Mouse (Mus musculus) spleen, embryonic (tissue): ENCODE data around the gene Sesn3.

Experiments
- CTCF ChIA-PET: fragments of 350-600 bp; sonication (Branson Sonifier 250); formaldehyde crosslinking; loops from one replicate; lab custom pipeline; 2022; lab: Charles Lee

Gene Sesn3

DNA sequence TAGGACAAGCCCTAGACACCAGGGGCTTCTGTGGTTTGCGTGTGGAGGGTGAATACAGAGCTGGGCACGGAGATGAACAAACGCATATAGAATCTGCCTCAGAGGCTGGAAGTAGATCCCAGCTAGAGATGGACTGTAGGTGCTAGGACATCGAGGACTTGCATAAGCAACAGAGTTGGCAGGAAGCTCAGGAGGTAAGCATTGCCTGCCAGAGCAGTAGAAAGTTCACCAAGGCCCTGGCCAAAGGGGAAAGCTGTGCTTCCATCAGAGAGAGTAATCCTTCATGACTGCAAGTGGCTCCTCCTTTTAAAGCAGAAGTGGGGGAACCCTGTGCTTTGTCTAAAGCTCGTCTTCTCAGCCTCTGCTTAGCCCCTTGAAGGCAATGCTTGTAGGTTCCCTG is 74.5 kb downstream of the Sesn3 start:
- CTCF ChIA-PET = interaction anchor here (1.1 kb wide), 1 partner anchor 16 kb away, joined by 3 read pairs; no protein-coding TSS in a partner anchor

DNA sequence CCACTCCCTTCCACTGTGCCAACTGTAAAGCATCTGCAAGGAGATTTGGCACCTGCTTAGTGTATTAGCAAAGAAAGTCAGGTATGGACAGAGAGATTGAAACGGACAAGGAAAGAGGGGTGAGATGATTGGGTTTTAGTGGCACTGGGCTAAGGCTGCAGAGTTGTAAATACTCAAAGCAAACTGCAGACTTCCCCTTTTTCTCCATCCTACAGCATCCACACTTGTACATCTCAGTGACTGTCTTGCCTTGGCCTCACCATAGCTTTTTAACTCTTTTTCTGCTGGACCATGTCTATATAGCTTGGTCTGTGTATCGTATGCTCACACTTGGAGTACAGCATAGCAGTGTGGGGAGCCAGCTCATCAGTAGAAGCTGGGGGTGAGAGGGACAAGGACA is 75.9 kb downstream of the Sesn3 start:
- CTCF ChIA-PET = interaction anchor here (0.6 to 1.2 kb wide), 2 partner anchors 13 to 728 kb away, joined by 3 read pairs; no protein-coding TSS in a partner anchor

DNA sequence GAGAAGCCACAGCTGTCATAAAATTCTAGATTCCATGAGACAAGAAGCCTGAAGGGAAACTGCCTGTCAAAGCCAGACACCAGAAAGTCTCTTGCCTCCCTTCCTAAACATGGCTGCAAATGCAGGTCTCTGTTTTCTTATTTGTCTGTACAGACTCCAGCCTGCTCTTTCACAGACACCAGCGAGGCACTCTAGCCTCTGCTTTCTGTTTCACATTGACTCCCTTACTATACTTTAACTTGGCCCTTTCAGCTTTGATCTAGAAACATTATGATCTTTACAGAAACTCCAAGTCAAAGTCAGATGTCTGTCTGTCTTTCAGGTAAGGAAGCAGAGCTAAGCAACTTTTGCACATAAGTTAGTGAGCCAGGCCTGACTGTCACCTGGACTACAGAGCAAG is 77.5 kb downstream of the Sesn3 start:
- CTCF ChIA-PET = no interaction called here

DNA sequence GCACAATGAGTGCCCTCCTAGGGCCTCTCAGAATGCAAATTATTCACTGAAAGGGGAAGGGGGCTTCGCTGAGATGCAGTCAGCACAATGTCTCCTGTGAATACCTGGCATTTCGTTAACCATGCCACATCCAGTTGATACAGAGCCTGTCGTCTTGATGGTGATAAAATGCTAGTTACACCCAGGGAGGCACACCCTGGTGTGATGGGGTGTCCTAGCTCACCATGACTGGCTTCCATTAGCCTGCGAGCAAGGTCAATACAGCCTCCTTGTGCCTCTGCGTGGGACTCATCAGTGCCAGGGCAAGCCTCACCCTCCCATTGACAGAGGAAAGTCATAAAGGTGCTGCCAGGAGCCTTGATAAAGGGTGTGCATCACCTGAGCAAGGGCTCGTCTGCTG is 80.0 kb downstream of the Sesn3 start:
- CTCF ChIA-PET = interaction anchor here (0.7 kb wide), 1 partner anchor 429 kb away, joined by 3 read pairs; no protein-coding TSS in a partner anchor

DNA sequence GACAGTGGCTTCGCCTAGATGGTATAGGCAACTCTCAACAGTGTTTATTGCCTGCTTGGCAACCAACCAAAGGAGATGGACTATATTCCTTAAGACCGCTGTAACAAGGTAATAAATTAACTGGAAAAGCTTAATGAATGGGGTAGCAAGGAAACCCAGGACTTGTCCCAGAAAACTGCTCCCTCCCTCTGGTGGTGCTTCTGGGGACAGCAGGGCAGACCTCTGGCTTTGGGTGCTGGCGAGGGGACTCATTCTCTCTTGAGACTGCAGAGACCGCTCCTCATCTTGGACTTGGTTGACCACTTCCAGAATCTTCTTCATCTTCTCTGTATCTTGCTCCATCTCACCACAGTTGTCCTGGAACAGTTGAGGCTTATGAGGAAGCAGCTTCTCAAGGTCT is 82.2 kb downstream of the Sesn3 start:
- CTCF ChIA-PET = no interaction called here

GRCm38 (mm10) chr9:14362068-14362768 is 87.4 kb downstream of the Sesn3 start:
- CTCF ChIA-PET = interaction anchor here (0.5 kb wide), 1 partner anchor 35 kb away, joined by 3 read pairs; no protein-coding TSS in a partner anchor

DNA sequence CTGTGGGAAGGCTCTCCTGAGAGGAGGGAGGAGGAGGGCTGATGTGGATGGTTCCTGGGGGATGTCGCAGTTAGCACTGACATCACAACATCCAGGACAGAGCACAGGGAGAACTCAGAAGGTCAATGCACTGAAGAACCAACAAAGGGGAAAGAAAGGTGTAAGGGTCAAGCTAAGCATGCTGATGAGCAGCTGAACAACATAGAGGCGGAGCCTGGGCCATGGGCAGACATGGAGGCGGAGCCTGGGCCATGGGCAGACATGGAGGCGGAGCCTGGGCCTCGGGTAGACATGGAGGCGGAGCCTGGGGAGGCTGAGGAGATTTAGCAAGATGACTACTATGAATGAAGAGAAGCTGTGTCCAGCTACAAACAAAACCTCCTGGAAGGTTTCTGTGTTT is 88.7 kb downstream of the Sesn3 start:
- CTCF ChIA-PET = interaction anchor here (0.7 to 1.1 kb wide), 2 partner anchors 12 to 188 kb away, joined by 3 to 6 read pairs; no protein-coding TSS in a partner anchor

DNA sequence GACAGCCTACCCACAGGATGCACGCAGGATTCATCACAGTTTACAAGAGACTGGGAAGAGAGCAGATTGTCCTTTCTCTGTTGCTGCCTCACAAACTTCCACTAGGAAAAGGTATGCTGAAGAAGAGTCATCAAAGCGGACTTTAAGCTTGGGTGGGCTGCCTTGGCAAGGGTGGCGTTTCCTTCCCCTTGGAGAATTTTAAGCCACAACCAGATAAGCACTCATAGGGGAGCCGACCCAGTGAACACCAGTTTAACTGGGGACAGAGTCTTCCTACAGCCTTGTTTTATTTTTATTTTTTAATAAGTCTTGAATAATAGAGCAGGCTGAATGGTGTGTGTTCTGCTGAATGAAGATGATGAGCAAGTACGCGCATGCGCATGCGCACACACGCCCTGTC is 89.9 kb downstream of the Sesn3 start:
- CTCF ChIA-PET = interaction anchor here (0.7 to 1.1 kb wide), 2 partner anchors 14 to 16 kb away, joined by 3 read pairs; no protein-coding TSS in a partner anchor

GRCm38 (mm10) chr9:14365481-14366125 is 90.7 kb downstream of the Sesn3 start:
- CTCF ChIA-PET = interaction anchor here (0.7 kb wide), 1 partner anchor 17 kb away, joined by 3 read pairs; no protein-coding TSS in a partner anchor

DNA sequence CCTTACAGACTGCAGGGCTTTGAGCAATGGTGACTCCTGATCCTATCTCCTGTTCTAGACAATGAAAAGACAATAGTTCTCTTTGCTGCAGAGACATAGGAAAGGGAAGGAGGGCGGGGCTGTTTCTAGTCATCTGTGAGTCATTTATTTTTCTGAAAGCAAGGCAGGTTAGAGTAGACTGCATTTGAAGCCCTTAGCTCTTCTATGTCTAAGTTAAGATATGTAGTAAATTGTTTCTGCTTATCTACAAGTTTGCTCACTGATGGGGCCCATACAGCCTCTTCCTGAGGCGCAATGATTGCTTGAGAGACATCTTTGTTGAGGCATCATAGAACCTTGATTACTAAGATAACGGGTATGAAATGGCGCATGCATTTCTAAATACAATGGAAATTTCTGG is 93.0 kb downstream of the Sesn3 start:
- CTCF ChIA-PET = no interaction called here

DNA sequence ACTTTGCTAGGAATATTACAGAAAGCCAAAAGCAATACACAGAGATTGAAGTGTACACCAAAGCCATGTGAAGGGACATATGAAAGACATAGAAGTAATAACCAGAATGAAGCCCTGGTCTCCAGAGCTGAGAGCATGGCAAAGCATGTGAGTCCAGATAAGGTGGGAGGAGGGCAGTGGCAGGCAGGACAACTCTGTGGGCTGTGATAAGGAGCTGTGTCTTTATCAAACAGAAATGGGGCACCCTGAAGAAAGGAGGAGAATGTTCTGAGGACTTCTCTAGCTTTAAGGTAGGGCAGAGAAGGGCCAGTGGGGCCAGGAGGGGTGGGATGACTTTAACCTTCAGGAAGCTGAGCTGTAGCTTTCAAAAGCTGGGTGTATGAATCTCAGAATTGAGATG is 94.4 kb downstream of the Sesn3 start:
- CTCF ChIA-PET = no interaction called here

GRCm38 (mm10) chr9:14372440-14372839 is 97.6 kb downstream of the Sesn3 start:
- CTCF ChIA-PET = interaction anchor here (0.5 kb wide), 1 partner anchor 25 kb away, joined by 4 read pairs; no protein-coding TSS in a partner anchor

- CTCF ChIA-PET = no interaction called here
Observed at GRCm38 (mm10) chr9:14376149-14376548, 101.3 kb downstream of the Sesn3 start.

DNA sequence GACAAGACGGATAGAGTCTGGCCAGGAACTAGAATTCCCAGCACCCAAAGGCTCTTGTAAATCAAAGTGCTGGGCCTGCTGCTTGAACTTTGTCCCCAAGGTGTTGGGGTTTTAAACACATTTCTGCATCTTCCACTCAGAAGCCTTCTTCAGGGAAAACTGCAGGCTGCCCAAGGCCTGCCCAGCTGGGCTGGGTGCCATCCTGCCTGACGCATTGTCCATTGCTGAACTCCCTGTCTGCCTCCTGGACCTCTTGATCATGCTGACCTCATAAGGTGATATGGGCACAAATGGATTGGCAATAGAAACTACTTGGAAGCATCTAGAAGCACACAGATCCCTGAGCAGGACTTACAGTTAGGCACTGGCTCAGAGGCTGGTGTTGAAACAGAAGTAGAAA is 103.3 kb downstream of the Sesn3 start:
- CTCF ChIA-PET = interaction anchor here (0.6 kb wide), 1 partner anchor 505 kb away, joined by 3 read pairs; no protein-coding TSS in a partner anchor

- CTCF ChIA-PET = no interaction called here
Observed at GRCm38 (mm10) chr9:14379769-14380385, 105.0 kb downstream of the Sesn3 start.

DNA sequence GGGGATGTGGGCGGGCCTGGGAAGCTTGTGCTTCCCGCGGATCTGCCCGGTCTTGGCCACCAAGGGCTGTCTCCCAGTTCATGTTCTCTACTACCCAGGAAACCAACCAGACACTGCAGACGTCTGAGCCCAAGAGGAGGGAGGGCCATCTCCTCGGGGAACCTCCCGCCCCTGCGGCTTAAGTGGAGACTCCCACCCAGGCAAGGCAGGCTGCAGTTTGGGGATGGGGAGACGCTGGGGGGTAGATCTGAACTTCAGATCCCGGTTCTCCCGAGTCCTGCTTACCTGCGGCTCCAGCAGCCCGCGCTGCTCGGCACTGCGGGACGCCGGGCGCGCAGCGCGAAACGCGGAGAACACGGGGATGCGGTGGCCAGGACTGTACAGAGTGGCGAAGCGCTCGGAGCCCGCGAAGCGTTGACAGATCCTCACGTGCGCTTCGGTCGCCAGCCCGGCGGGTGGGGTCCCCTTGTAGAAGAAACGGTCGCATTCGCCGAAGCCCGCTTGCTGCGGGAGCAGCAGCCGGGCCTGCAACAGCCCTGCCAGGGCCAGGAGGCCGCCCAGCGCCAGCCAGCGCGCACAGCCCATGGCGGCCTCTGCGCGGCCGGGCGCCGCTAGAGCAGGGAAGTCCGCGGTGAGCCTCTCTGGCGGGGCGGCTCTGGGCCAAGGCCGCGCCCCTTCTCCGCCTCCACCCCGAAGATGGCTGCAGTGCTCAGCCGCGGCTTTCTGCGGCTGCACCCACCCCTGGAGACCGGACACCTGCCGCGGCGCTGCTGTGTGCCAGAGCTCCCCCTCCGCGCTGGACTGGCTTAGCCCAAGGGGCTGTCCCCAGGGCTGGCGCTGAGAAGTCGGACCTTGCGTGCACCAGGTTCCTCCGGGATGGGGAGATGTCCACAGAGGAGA is 105.8 kb downstream of the Sesn3 start:
- CTCF ChIA-PET = no interaction called here

DNA sequence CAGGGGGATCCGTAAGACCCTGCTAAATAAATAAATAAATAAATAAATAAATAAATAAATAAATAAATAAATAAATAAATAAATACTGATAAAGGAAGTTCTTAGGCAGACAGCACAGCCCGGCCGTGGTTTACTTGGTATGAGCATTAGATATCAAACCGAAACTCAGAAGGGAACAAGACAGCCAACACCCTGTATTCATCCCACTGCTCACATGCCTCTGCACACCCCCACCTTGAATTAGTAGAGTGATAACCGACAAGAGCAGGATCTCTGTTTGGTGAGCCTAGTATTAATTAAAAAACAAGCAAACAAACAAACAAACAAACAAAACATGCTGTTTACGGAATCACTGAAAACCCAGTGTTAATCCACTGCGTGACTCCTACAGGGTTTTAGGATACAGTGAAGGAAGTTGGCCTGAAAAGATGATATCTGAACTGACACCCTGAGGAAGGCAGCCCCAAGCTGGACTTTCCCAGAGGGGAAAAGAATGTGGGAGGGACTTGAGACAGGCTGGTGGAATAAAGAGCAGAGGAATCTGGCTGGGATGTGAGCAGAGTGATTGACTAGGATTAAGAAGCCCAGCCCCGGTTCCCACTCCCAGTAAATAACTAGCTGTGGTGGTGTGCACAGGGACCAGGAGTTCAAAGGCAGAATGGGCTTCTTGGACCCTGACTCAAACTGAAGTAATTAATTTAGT is 106.6 kb downstream of the Sesn3 start, which contains the start of gene Endod1:
Gene Endod1, minus strand, starts transcription at position 155 of the 703 bp plus-strand sequence.
- CTCF ChIA-PET = interaction anchor here (0.8 kb wide), 1 partner anchor 8 kb away, joined by 3 read pairs; no protein-coding TSS in a partner anchor

DNA sequence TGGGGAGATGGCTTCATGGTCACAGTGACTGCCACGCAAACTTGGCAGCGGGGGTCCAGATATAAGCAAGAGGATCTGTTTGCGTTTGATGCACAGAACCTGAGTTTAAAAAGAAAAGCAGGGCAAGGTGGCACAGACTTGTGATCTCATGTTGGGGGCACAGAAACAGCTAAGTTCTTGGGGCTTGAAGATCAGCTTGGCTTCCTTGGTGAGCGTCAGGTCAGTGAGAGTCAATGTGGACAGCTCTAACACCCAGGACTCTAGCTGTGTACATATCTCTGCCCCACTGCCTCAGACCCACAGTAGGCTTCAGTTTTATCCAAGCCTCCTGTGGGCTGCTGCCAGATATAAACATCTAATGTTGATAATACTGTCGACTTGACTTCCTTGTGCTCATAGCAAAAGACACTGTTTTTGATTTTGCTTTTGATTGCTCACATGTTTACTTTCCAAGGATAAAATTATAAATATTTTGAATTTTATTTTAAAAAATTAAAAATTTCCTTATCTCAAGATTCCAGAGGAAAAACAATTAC is 107.5 kb downstream of the Sesn3 start:
- CTCF ChIA-PET = interaction anchor here (0.6 to 0.8 kb wide), 2 partner anchors 9 to 190 kb away, joined by 3 read pairs; no protein-coding TSS in a partner anchor
